Mouse (Mus musculus) myocyte (in vitro differentiated cells): ENCODE measurements at regions not wholly inside any gene's neighbourhood (a gene's known extent, or its start where the extent isn't known, plus 50 kb on each side); places are given as distances from the start of the nearest gene placed in this dataset.

Source experiments
- H3K27me3 ChIP-seq: one replicate; pipeline ENCODE4 v1.6.1; 2011; ENCODE audit not compliant: control insufficient read depth, insufficient read depth, insufficient read length
- H3K36me3 ChIP-seq: one replicate; pipeline ENCODE4 v1.6.1; 2011; ENCODE audit not compliant: control insufficient read depth, insufficient read depth
- H3K4me2 ChIP-seq: one replicate; pipeline ENCODE4 v1.6.1; 2011; ENCODE audit warnings: low read depth, control low read depth
- H3K4me3 ChIP-seq: one replicate; pipeline ENCODE4 v1.5.1; 2011; ENCODE audit warnings: mild to moderate bottlenecking, control low read depth, moderate library complexity
- H3K79me2 ChIP-seq: one replicate; pipeline ENCODE4 v1.6.1; 2011; ENCODE audit not compliant: control insufficient read depth, insufficient read depth
- H3ac ChIP-seq: one replicate; pipeline ENCODE4 v1.6.1; 2011; ENCODE audit not compliant: control insufficient read depth, insufficient read length
- CEBPB ChIP-seq: IDR thresholded peaks from 2 replicates; pipeline ENCODE4 v1.6.1; 2011; ENCODE audit warnings: mild to moderate bottlenecking, moderate library complexity; ENCODE audit not compliant: poor library complexity, insufficient read depth, severe bottlenecking
- E2F4 ChIP-seq: IDR thresholded peaks from one replicate; pipeline ENCODE4 v1.6.1; 2011; ENCODE audit warnings: mild to moderate bottlenecking, control low read depth, moderate library complexity; ENCODE audit not compliant: insufficient read depth
- MAX ChIP-seq: IDR thresholded peaks from one replicate; pipeline ENCODE4 v1.6.1; 2011; ENCODE audit warnings: low read depth, mild to moderate bottlenecking, control low read depth
- MYOD1 ChIP-seq, 3 experiments: IDR thresholded peaks; one replicate each; pipeline ENCODE4 v1.6.1; 2011; ENCODE audit warnings: control low read depth in 2 of 3, low read depth in 2 of 3, mild to moderate bottlenecking in 2 of 3, moderate library complexity in 1 of 3; ENCODE audit not compliant: insufficient read length in 2 of 3, control insufficient read depth in 1 of 3
- MYOG ChIP-seq, 3 experiments: IDR thresholded peaks; one replicate each; pipeline ENCODE4 v1.6.1; 2011; ENCODE audit warnings: control low read depth in 2 of 3, low read depth in 2 of 3, mild to moderate bottlenecking in 2 of 3; ENCODE audit not compliant: insufficient read length in 2 of 3, control insufficient read depth in 1 of 3, insufficient read depth in 1 of 3
- POLR2A ChIP-seq: IDR thresholded peaks from one replicate; pipeline ENCODE4 v1.6.1; 2011; ENCODE audit warnings: low read depth, mild to moderate bottlenecking, control low read depth, moderate library complexity; ENCODE audit not compliant: insufficient read length
- POLR2AphosphoS2 ChIP-seq: IDR thresholded peaks from one replicate; pipeline ENCODE4 v1.6.1; 2011; ENCODE audit warnings: low read depth, control low read depth; ENCODE audit not compliant: insufficient read length
- REST ChIP-seq: IDR thresholded peaks from one replicate; pipeline ENCODE4 v1.6.1; 2011; ENCODE audit warnings: mild to moderate bottlenecking, control low read depth, moderate library complexity; ENCODE audit not compliant: insufficient read depth, insufficient read length
- SRF ChIP-seq: IDR thresholded peaks from one replicate; pipeline ENCODE4 v1.6.1; 2011; ENCODE audit warnings: low read depth; ENCODE audit not compliant: control insufficient read depth, insufficient read length
- TCF12 ChIP-seq: IDR thresholded peaks from one replicate; pipeline ENCODE4 v1.6.1; 2011; ENCODE audit warnings: mild to moderate bottlenecking, control low read depth; ENCODE audit not compliant: poor library complexity, insufficient read depth, severe bottlenecking
- TCF3 ChIP-seq: IDR thresholded peaks from one replicate; pipeline ENCODE4 v1.6.1; 2011; ENCODE audit warnings: low read depth, control low read depth; ENCODE audit not compliant: insufficient read length
- USF1 ChIP-seq: IDR thresholded peaks from one replicate; pipeline ENCODE4 v1.6.1; 2011; ENCODE audit warnings: low read depth, mild to moderate bottlenecking, control low read depth, moderate library complexity

GRCm38 (mm10) chr3:156353841-156354473, 207.6 kb upstream of the Negr1 start:
- no peak overlapping the region for H3ac ChIP-seq

GRCm38 (mm10) chr3:156368669-156369343, 192.8 kb upstream of the Negr1 start:
- no peak overlapping the region for H3ac ChIP-seq
- H3K36me3 ChIP-seq, result no peaks in the 10 kb centered on the region
- H3K4me3 ChIP-seq, result no peak overlapping the region
- H3K4me2 ChIP-seq, result no peak overlapping the region
- H3K79me2 ChIP-seq, result no peaks in the 10 kb centered on the region
- no peaks in the 10 kb centered on the region for H3K27me3 ChIP-seq
- TF ChIP-seq MAX (no peak), REST (no peak), MYOD1 (IDR thresholded peaks at IDR 0.05; ENCODE audit: control insufficient read depth in 1 of 3, insufficient read length in 2 of 3, low read depth in 2 of 3) (no peak), USF1 (no peak), E2F4 (no peak), TCF3 (no peak), SRF (no peak), CEBPB (no peak), POLR2A (no peak), POLR2AphosphoS2 (no peak), TCF12 (no peak), MYOG (IDR thresholded peaks at IDR 0.05; ENCODE audit: control insufficient read depth in 1 of 3, insufficient read depth in 1 of 3, insufficient read length in 2 of 3, low read depth in 2 of 3) (no peak)

More at GRCm38 (mm10) chr3:156353841-156354473, 207.6 kb upstream of the Negr1 start:
- Histone ChIP-seq H3K27me3 (no peaks in the 10 kb centered on the region), H3K4me2 (no peak overlapping the region), H3K79me2 (no peaks in the 10 kb centered on the region), H3K4me3 (no peak overlapping the region), H3K36me3 (no peaks in the 10 kb centered on the region)
- TF ChIP-seq POLR2A (no peak), MYOG (IDR thresholded peaks at IDR 0.05; ENCODE audit: control insufficient read depth in 1 of 3, insufficient read depth in 1 of 3, insufficient read length in 2 of 3, low read depth in 2 of 3) (no peak), TCF12 (no peak), USF1 (no peak), SRF (no peak), E2F4 (no peak), MYOD1 (IDR thresholded peaks at IDR 0.05; ENCODE audit: control insufficient read depth in 1 of 3, insufficient read length in 2 of 3, low read depth in 2 of 3) (no peak), TCF3 (no peak), POLR2AphosphoS2 (no peak), REST (no peak), MAX (no peak), CEBPB (no peak)

- no peak for TF ChIP-seq MAX
- no peak for TF ChIP-seq POLR2AphosphoS2
- no peak for TF ChIP-seq TCF12
- TF ChIP-seq TCF3, result no peak
- no peak for TF ChIP-seq E2F4
- TF ChIP-seq POLR2A, result no peak
- TF ChIP-seq CEBPB, result no peak
- no peak for TF ChIP-seq REST
- TF ChIP-seq MYOD1 (IDR thresholded peaks at IDR 0.05; ENCODE audit: control insufficient read depth in 1 of 3, insufficient read length in 2 of 3, low read depth in 2 of 3), result no peak
- no peak for TF ChIP-seq MYOG (IDR thresholded peaks at IDR 0.05; ENCODE audit: control insufficient read depth in 1 of 3, insufficient read depth in 1 of 3, insufficient read length in 2 of 3, low read depth in 2 of 3)
- TF ChIP-seq SRF, result no peak
- TF ChIP-seq USF1, result no peak
- H3K27me3 ChIP-seq, result no peaks in the 10 kb centered on the region
- H3ac ChIP-seq, result no peak overlapping the region
- no peaks in the 10 kb centered on the region for H3K79me2 ChIP-seq
- H3K4me3 ChIP-seq, result no peak overlapping the region
- no peak overlapping the region for H3K4me2 ChIP-seq
- H3K36me3 ChIP-seq, result no peaks in the 10 kb centered on the region
These were observed 184.9 kb upstream of the Negr1 start for GRCm38 (mm10) chr3:156376717-156377116.

GRCm38 (mm10) chr3:156382919-156383318, 178.7 kb upstream of the Negr1 start:
- Histone ChIP-seq H3K79me2 (no peaks in the 10 kb centered on the region), H3K4me3 (no peak overlapping the region), H3K27me3 (no peaks in the 10 kb centered on the region), H3K36me3 (no peaks in the 10 kb centered on the region), H3ac (no peak overlapping the region), H3K4me2 (no peak overlapping the region)
- no peak for TF ChIP-seq TCF12
- no peak for TF ChIP-seq POLR2A
- TF ChIP-seq REST, result no peak
- no peak for TF ChIP-seq TCF3
- TF ChIP-seq USF1, result no peak
- no peak for TF ChIP-seq MYOG (IDR thresholded peaks at IDR 0.05; ENCODE audit: control insufficient read depth in 1 of 3, insufficient read depth in 1 of 3, insufficient read length in 2 of 3, low read depth in 2 of 3)
- no peak for TF ChIP-seq MYOD1 (IDR thresholded peaks at IDR 0.05; ENCODE audit: control insufficient read depth in 1 of 3, insufficient read length in 2 of 3, low read depth in 2 of 3)
- TF ChIP-seq MAX, result no peak
- TF ChIP-seq SRF, result no peak
- TF ChIP-seq E2F4, result no peak
